Mouse (Mus musculus) cortical plate, adult 2 months (tissue): ENCODE results near the gene Flrt1.

Source experiments
- CTCF ChIP-seq: fragments of 200-500 bp; IDR thresholded peaks from 2 replicates; pipeline ENCODE4 v1.5.1; 2011; ENCODE audit warnings: mild to moderate bottlenecking, control low read depth, low read length; ENCODE audit not compliant: insufficient read depth; ENCODE audit errors: extremely low read depth
- POLR2A ChIP-seq: fragments of 200-500 bp; IDR thresholded peaks from 2 replicates; pipeline ENCODE4 v1.6.1; 2011; ENCODE audit warnings: mild to moderate bottlenecking, low read length, control low read depth; ENCODE audit not compliant: insufficient read depth; ENCODE audit errors: extremely low read depth

GRCm38 (mm10) chr19:7117141-7117540, 11.6 kb upstream of the Flrt1 start:
- TF ChIP-seq CTCF (no peak), POLR2A (no peak)
